Mouse (Mus musculus): ENCODE measurements around the gene Wnt2b.

The Wnt2b gene

DNA sequence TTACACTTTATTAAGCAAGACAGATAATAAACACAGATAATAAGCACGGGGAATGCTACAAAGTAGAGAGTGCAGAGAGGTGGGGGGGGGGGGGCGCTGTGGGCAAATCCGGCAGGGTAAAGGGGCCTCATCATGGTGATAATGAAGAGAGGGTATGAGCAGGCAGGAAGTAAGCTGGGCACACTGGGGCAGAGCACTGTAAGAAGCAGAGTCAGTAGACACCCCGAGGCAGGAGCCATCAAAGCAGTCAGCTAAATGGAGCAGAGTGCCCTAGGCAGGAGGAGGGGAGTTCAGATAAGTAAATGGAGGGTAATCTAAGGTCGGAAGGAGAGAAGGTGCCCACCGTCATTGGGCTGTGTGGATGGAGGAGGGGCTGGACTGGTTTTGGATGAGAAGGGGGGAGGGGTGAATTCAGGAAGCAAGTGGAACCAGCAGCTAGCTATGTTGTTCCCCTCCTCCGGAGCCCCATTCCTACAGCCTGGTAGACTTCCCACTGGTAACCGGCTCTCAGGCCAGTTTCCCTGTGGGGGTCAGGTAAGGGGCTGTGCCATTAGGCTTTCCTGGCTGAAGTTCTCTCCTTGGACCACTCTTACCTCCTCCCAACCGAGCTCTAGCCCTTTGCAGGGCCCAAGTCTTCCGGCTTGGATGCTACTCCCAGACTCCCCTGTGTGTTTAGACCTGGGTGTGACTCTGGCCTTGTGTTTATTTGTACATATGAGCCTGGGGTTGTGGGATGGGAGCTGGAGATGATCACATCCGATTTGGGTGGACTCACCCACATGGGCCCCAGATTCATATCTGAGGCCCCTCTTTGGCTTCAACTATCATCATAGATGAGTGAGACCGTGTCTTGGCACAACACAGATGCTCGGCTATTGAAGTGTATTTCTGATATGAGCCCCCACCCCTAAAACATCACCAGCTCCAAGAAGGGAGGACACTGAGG, 1.9 kb upstream of the Wnt2b start:
- DNase-seq (ENCODE audit: low read depth, low spot score): no peak

DNA sequence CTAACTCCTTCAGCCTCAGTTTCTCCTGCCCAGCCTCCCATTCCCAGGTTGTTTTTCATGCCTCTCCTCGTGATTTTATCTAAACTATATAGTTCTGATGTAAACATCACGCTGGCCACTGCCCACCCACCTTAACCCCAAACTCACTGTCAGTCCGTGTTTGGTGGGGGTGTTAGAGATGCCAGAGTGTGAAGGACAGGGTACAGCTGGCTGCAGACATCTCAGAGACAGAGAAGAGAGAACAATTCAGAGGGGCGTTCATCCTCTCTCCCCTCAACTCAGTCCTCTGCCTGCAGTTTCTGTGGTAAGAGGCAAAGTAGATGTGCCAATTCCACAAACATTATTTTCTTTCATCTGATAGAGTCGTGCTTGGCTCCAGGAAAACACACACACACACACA, 1.1 kb upstream of the Wnt2b start:
- no peak for DNase-seq (ENCODE audit: low read depth, low spot score)

DNA sequence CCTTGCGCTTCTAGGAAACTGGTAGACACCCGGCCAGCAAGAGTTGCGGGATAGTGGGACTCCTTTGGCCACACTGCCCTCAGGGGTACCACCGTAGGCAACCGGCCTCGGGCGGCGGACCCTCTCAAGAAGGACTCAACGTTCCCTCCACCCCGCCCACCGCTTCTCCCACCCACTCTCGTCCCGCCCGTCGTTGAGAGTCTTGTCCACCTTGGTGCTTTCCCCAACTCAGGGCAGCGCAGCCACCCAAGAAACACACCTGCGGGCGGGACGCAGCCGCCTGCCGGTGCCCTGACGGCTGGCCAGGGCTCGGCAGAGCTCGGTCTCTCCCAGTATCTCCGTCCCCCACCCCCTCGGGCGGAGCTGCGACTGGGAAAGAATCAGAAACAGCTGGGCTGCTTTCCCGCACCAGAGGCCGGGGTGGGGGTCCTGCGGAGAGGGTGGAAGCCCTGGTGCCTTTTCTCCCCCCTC, 455 bp upstream of the Wnt2b start:
- no peak for DNase-seq (ENCODE audit: low read depth, low spot score)

DNA sequence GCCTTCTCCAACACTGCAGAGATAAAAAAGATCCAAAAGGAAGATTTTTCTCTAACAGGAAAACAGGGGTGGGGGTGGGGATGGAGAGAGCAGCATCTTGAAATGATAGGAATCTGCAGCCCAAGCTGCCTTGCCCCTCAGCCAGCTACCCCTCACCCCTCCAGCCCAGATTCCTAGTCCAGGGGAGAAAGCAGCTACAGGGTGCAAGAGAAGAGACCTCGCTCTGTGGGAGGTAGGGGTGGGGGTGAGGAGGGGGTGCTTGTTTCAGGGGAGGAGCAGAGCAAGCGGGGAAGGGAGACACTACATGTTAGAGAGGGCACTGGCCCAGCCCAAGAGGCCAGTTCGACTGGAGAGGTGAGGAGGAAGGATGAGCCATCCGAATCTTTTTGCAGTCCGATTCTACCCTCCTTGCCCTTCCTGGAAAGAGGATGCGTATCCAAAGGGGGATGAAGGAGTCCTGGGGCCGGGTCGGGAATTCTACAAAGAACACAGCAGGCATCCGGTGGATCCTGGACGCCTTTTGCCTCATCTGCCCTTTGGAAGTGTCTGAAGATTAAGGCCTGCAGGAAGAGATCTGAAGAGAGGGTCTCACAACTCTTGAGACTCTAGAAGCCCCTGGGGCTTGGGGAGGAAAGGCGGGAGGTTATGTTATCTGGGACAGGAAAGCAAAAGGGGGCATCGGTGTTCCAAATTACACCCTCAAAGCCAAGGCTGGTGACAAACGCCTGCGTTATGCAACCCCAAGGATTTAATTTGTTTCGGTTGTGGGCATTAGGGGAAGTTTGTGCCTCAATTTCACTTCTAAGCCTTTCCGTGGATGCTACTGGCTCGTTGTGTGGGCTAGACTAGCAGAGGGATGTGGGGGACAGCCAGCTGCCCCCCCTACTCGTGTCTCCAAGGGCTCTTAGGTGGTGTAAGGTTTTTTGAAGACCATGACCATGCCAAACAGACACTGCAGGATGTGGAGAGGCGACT, 1.4 kb downstream of the Wnt2b start:
- no peak for DNase-seq (ENCODE audit: low read depth, low spot score)

DNA sequence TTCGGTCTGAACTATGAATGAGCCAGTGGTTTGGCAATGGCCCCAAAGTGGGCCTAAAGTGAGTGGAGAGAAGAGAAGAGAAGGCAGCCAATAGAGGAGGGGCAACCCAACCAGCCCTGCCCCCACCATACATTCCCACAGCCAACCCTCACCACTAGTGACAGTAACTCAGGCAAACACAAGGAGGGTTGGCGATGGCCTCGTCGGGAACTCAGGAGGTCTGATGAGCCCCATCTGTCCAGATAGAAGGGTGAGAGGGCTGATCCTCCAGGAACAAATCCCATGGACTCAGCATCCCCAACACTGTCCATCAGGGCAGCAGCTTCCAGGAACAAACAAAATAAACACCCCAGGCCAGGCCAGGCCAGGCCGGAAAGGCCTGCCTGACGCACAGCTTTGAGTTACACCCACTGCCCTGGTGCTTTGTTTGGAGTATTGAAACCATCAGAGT, 5.6 kb downstream of the Wnt2b start:
- no peak for DNase-seq (ENCODE audit: low read depth, low spot score)

DNA sequence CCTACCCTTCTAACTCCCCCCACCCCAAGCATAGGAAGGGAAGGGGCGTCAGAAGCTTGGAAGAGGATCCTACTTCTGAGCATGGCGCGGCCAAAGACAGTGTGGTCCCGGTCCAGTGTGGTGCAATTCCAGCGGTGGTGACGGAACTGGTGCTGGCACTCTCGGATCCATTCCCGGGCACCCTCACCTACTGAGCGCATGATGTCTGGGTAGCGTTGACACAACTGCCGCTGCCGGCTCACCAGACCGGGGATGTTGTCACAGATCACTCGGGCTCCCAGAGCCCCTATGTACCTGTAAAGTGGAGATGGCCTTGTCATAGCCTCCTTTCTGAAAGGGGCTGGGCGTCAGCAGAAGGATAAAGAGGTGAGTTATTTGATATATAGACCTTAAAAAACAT, 7.2 kb downstream of the Wnt2b start:
- DNase-seq (ENCODE audit: low read depth, low spot score): no peak

DNA sequence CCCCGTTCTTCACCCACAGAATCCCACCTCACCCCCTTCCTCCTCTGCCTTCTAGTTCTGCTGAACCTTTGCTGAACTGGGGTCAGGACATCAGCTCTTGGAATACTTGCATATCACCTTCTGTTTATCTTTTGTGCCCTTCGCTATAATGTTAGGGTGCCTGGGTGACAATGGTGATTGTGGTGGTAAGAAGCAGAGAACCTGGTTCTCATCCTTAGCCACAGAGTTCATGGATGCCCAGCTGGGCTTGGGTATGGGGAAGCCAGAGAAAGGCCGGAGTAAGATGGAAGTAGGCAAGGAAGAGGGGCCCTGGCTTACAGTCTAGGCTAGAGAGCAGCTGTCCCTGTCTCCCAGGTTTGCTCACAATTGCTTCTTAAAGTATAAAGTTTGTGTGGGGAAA, 7.6 kb downstream of the Wnt2b start:
- no peak for DNase-seq (ENCODE audit: low read depth, low spot score)

DNA sequence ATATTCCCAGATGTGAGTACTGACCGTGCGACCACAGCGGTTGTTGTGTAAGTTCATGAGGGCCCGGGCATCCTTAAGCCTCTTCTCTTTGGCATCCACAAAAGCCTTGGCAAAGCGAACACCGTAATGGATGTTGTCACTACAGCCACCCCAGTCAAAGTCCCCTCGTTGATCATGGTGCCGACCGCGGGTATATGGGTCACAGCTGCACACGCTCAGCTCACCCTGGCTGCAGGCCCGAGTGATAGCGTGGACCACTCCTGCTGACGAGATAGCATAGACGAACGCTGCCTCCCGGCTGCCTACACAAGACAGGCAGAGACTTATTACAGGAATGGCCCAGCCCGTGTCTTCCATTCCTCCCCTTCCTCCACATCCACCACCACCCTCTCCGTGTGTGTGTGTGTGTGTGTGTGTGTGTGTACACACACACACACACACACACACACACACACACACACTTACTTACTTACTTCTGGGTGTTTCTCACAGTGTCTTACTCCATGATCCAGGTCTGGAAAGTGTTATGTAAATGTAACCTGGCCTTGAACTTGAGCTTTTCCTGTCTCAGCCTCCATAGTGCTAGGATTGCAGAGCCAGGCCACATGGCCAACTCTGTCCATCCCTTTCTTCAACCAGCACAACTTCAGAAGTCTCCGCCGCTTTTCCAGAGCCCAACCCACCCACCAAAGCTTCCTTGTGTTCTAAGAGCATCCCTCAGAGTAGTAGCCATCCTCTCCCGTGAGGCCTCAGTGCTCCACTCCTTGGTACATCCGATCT, 8.6 kb downstream of the Wnt2b start:
- no peak for DNase-seq (ENCODE audit: low read depth, low spot score)

DNA sequence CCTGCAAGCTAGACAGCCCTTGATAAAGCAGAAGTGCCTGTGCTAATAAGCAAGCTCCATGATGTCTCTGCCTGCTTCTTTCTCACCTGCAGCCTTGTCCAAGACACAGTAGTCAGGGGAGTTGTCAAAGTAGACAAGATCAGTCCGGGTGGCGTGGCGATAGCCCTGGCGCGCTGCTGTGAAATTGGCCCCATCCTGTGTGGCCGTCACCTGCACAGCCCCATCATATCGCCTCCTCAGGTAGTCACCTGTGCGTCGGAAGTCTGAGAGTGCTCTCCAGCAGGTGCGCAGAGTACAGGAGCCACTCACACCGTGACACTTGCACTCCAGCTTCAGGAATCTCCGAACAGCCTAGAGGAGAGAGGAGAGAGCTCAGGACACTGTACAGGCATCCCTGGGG, 10.8 kb downstream of the Wnt2b start:
- DNase-seq (ENCODE audit: low read depth, low spot score): no peak

DNA sequence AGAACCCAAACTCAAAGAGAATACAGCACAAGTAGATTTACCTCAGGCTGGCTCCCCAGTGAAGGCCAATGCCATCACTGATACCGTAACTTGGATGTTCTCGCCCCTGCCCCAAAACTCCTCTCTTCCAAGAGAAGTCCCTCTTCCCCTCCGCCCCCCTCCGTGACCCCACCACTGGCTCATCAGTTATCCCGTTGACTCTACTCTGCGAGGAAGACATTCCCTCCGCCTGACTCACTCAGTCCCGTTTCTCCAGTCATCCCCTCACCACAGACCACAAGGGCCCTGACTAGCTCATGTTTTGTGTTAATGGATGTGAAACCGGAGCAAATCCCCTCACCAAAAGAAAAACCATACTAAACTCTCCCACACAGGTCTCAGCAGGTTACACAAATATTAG, 16.8 kb downstream of the Wnt2b start:
- no peak for DNase-seq (ENCODE audit: low read depth, low spot score)

DNA sequence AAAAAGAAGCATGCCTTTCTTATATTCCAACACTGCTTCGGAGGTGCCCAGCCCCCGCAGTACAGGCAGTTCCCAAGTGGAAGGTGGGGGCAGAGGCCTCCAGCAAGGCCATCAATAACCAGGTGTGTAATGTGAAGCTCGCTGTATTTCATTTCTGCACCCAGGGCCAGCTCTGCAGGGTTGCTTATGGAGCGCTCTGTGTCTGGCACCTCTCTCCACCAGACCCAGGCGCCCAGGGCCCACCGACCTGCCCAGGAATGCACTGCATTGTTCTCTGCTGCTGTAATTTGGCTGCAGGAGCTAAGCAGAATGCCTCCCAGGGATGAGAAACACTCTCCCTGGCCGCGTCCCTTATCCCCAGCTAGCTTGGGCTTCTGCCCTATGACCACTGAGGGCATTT, 18.4 kb downstream of the Wnt2b start:
- DNase-seq (ENCODE audit: low read depth, low spot score): no peak

DNA sequence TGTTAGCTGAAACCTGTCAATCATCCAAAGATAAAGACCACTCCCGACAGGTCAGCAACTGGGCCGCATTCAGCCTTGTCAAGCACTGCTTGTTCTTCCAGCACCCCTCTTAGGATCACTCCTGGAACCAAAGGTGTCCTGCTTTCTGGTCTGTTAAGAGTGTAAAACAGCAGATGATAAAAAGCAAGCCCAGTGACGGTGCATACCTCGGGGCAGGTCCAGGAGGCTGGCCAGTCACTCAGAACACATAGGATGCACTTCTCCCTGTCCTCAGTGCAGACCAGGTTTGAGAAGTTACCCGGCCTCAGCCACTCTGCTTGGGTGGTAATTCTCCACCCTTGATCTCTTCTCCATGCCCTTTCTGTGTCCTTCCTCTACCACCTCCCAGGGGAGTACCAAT, 19.0 kb downstream of the Wnt2b start:
- DNase-seq (ENCODE audit: low read depth, low spot score): no peak

DNA sequence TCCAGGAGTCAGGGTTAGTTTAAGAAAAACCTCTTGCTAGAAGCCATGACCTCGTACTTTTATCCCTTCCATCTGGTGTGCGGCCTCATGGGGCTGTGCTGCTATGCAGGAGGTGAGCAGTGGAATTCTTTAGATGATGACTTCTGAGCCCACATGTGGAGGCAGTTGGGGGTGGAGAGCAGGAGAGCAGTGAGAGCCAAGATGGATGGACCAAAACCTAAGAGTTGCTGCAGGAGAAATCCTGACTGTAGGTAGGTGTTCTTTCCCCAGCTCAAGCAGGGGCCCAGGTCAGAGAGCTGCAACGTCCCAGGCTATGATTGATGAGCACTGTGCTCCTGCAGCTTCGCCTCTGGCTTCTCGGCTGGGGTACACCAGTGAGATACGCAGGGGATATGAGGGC, 21.0 kb downstream of the Wnt2b start:
- DNase-seq (ENCODE audit: low read depth, low spot score): no peak

DNA sequence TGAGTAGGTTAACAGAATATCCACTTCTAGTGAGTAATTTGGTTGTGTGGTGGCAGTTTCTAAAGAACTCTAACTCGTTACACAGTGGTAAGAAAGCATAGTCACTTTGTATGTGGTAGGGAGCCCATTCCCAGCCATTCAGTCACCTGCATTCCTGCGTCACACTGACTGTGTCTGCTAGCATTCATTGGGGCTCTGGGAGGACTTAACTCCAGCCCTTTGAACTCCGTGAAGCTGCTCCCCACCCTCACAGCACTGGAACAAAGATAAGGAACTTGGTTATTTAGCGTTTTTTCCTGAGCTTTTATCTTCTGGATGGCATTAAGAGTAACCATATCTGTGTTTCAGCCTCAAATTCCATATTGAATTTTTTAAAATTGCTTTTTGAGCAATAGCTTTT, 23.4 kb downstream of the Wnt2b start:
- DNase-seq (ENCODE audit: low read depth, low spot score): no peak

DNA sequence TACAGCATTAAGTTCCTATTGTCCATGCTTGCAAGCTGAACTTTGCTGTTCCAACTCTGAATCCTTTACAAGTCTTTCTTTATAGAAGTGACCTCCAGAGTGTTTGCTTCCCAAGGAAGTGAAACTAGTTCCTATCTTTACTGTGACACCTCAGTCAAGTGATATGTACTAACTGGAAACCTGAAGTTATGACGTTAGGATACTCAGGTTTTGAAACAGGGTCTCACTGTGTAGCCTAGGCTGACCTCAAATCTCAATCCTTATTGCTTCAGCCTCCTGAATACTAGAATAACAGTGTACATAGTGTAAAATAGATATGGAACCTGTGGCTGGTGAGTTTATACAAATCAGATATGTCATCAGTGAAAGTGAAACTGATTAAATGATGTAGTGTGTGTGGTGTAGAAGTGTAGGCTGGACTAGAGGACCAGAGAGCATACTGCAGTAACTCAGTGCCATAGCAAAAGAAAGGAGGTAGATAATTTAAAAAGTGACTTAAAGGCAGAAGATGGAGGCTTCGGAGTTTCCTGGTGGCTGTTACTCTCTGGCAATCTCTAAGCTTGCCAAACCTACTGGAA, 23.9 kb downstream of the Wnt2b start:
- DNase-seq (ENCODE audit: low read depth, low spot score): no peak

DNA sequence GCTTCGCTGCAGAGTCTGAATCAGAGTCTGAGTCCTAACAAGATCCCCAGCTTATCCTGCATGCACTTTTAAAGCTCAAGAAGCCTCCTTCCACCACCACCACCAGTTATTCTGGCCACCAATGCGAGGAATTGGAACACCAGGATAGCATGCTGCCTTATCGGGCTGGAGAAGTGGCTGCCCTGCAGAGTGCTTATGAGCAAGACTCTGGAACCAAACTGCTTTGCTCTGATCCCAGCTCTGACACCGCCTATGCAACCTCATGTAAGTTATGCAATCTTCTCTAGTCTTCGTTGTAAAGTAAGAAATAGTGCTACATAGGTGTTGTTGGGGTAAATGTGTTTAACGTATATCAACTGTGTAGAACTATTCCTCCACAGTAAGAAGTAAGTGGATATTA, 32.3 kb downstream of the Wnt2b start:
- no peak for DNase-seq (ENCODE audit: low read depth, low spot score)

DNA sequence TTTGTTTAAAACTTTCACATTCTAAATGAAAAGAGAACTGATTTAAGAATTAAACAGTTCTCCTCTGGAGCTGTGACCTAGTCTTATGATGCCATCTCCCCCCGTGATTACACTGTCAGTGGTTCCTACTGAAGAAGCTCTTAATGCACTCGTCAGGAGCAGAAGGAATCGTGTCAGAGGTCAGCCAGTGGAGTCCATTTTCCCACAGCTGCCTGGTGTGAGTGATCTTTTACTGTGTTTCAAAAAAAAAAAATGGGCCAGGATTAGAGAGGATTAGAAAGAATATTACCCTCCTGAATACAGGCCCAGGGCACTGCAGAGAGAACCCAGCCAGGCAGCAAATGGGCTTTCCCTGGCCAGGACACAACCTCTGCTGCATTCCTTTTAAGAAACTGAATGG, 46.7 kb downstream of the Wnt2b start:
- DNase-seq (ENCODE audit: low read depth, low spot score): no peak

DNA sequence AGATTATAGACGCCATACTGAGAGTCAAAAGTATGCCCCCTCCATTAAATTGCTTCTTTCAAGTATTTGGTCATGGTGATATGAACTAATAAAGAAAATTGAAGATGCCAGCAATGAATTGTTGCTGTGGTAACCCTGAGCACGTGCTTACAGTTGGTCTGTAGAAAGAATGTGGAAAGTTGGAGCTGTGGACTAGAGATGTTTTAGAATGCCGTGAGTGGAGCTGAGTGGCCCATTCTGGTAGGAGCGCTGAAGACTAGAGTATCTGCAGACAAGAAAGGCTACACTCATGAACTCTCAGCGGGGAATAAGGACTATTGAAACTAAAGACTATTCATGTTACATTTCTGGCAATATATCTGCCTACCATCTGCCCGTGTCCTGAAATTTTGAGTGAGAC, 52.5 kb downstream of the Wnt2b start:
- no peak for DNase-seq (ENCODE audit: low read depth, low spot score)

DNA sequence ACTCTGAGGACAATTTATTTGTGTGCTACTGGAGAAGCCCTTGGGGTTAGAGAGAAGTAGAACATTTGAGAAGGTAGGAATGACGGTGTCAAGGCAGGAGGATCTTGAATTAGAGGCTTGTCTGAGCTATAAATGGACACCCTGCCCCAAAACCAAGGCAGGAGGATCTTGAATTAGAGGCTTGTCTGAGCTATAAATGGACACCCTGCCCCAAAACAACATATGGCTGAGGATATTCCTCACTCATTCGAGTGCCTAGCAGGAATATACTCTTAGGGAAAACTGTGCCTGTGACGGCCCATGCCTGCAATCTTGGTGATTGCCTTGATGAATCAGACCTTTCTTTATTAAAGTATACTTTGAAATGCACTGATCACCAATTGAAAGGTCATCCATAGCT, 55.7 kb downstream of the Wnt2b start:
- DNase-seq (ENCODE audit: low read depth, low spot score): peak; percentile 25

DNA sequence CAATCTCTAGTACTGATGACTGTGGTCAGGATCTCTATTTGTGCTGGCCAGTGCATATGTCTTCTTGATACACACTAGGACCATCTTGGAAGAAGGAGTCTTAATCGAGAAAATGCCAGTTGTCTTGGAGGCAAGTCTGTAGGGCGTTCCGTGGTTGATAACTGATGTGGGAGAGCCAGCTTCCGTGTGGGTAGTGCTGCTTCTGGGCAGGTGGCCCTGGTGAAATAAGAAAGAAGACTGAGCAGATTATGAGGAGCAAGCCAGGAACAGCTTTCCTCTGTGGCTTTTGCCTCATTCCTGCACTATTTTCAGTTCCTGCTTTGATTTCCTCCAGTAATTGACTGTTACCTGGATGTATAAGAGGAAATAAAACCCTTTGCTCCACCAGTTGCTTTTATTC, 56.3 kb downstream of the Wnt2b start:
- DNase-seq (ENCODE audit: low read depth, low spot score): no peak

DNA sequence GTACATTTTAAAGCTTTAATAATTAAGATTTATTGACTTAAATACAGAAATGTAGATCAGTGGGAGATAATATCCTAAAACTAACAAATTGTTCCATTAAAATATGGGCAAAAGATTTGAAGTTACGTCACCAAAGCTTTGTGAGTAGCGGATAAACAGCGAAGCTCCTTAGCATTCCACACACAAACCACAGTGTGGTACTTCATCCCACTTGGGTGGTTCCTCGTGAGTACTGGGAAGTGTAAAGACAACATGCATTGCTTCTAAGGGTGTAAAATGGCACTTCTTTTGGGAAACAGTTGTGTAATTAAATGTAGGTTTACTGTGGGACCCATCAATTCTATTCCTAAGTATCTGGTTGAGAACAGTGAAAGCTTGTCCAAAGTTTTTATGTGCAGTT, 60.6 kb downstream of the Wnt2b start:
- DNase-seq (ENCODE audit: low read depth, low spot score): no peak

Data from skeletal muscle tissue, adult 2 months (tissue).